Mouse (Mus musculus) frontal cortex, postnatal 10 days (tissue): ENCODE results near the gene Arhgap21.
A peak's percentile ranks its signal among the peaks of the same experiment; 100 is the strongest.

ENCODE experiments used
- DNase-seq, 2 experiments: peaks; one replicate each; pipeline ENCODE4 v3.0.0; 2022; ENCODE audit warnings: low spot score in 2 of 2, mixed read lengths in 1 of 2

Arhgap21 gene

GRCm38 (mm10) chr2:20896446-20896845 lies 72.2 kb downstream of the Arhgap21 start:
- no peak for DNase-seq

GRCm38 (mm10) chr2:20894100-20894690 lies 74.5 kb downstream of the Arhgap21 start:
- DNase-seq = no peak

GRCm38 (mm10) chr2:20888751-20889150 lies 79.9 kb downstream of the Arhgap21 start:
- DNase-seq = no peak

- DNase-seq = no peak
Measured at GRCm38 (mm10) chr2:20883288-20883687, 85.4 kb downstream of the Arhgap21 start.

GRCm38 (mm10) chr2:20879877-20880605 lies 88.6 kb downstream of the Arhgap21 start:
- no peak for DNase-seq

GRCm38 (mm10) chr2:20874621-20875020 lies 94.1 kb downstream of the Arhgap21 start:
- DNase-seq = no peak

- no peak for DNase-seq
Measured at GRCm38 (mm10) chr2:20869212-20869965, 99.3 kb downstream of the Arhgap21 start.

- DNase-seq = no peak
Measured at GRCm38 (mm10) chr2:20868052-20868451, 100.6 kb downstream of the Arhgap21 start.

GRCm38 (mm10) chr2:20865795-20866194 lies 102.9 kb downstream of the Arhgap21 start:
- no peak for DNase-seq

GRCm38 (mm10) chr2:20864569-20864968 lies 104.1 kb downstream of the Arhgap21 start:
- no peak for DNase-seq

- no peak for DNase-seq
Measured at GRCm38 (mm10) chr2:20860756-20861155, 107.9 kb downstream of the Arhgap21 start.

GRCm38 (mm10) chr2:20849346-20849745 lies 119.3 kb downstream of the Arhgap21 start:
- no peak for DNase-seq

GRCm38 (mm10) chr2:20831608-20832406 lies 136.9 kb downstream of the Arhgap21 start:
- DNase-seq = no peak

- DNase-seq = no peak
Measured at GRCm38 (mm10) chr2:20830882-20831281, 137.8 kb downstream of the Arhgap21 start.

- no peak for DNase-seq
Measured at GRCm38 (mm10) chr2:20826258-20826657, 142.4 kb downstream of the Arhgap21 start.

GRCm38 (mm10) chr2:20818226-20818625 lies 150.5 kb downstream of the Arhgap21 start:
- DNase-seq = no peak

- no peak for DNase-seq
Measured at GRCm38 (mm10) chr2:20813986-20814385, 154.7 kb downstream of the Arhgap21 start.

- peak in 1 of 2 experiments; percentile 14 for DNase-seq
Measured at GRCm38 (mm10) chr2:20811506-20811905, 157.2 kb downstream of the Arhgap21 start.

- DNase-seq = no peak
Measured at GRCm38 (mm10) chr2:20801236-20801890, 167.3 kb downstream of the Arhgap21 start.
